Mouse (Mus musculus) embryo, embryonic 11 days (tissue): ENCODE measurements around the gene Dand5.

Source experiments
- DNase-seq: peaks from one replicate; pipeline ENCODE4 v3.0.0-alpha.2; 2015

Dand5 gene

GRCm38 (mm10) chr8:84767221-84767620 lies 55.4 kb downstream of the Dand5 start:
- DNase-seq = no peak

GRCm38 (mm10) chr8:84766422-84766821 lies 56.2 kb downstream of the Dand5 start:
- DNase-seq = no peak

- DNase-seq = no peak
These were observed 57.0 kb downstream of the Dand5 start for GRCm38 (mm10) chr8:84765629-84766028.
